Mouse (Mus musculus) midbrain, embryonic 16.5 days (tissue): Measurements from ENCODE around the gene Gm6020. TPM values are rescaled to one million over a fixed set of nuclear protein-coding genes. Genes with fewer than 3 reads are reported as not detected.
"Not testable (repeated sequence)": the region's sequence is repeated elsewhere in the genome, so short reads cannot be mapped to it uniquely, and the experiment has no call there.

Experiments used
- ATAC-seq: fragments of 200-750 bp; cut with Nextera tagmentation; 2 replicates; pipeline ENCODE4 v1.8.0; 2017; ENCODE audit warnings: moderate TSS enrichment
- H3K27ac ChIP-seq: fragments of 300-500 bp; sonication (generic); 2 replicates; pipeline ENCODE4 v1.5.1; 2014; ENCODE audit warnings: mild to moderate bottlenecking, low read length, mixed read lengths
- H3K27me3 ChIP-seq: fragments of 300-500 bp; sonication (generic); 2 replicates; pipeline ENCODE4 v1.6.1; 2014; ENCODE audit warnings: low read depth, low read length, mixed read lengths; ENCODE audit not compliant: control insufficient read depth, insufficient read depth
- H3K36me3 ChIP-seq: fragments of 300-500 bp; sonication (generic); 2 replicates; pipeline ENCODE4 v1.6.1; 2014; ENCODE audit warnings: mild to moderate bottlenecking, low read length, moderate library complexity, mixed read lengths; ENCODE audit not compliant: control insufficient read depth, insufficient read depth
- H3K4me1 ChIP-seq: fragments of 300-500 bp; sonication (generic); 2 replicates; pipeline ENCODE4 v1.6.1; 2014; ENCODE audit warnings: mild to moderate bottlenecking, low read length, mixed read lengths; ENCODE audit not compliant: control insufficient read depth, insufficient read depth
- H3K4me2 ChIP-seq: fragments of 300-500 bp; sonication (generic); 2 replicates; pipeline ENCODE4 v1.6.1; 2014; ENCODE audit warnings: mild to moderate bottlenecking, low read length, mixed read lengths
- H3K4me3 ChIP-seq: fragments of 300-500 bp; sonication (generic); 2 replicates; pipeline ENCODE4 v1.5.1; 2014; ENCODE audit warnings: low read depth, mild to moderate bottlenecking, low read length, moderate library complexity, mixed read lengths
- H3K9ac ChIP-seq: fragments of 300-500 bp; sonication (generic); 2 replicates; pipeline ENCODE4 v1.6.1; 2014; ENCODE audit warnings: low read depth, low read length, mixed read lengths
- H3K9me3 ChIP-seq: fragments of 300-500 bp; sonication (generic); replicated peaks from 2 replicates; pipeline ENCODE4 v1.6.1; 2014; ENCODE audit warnings: mild to moderate bottlenecking, low read length, mixed read lengths; ENCODE audit not compliant: control insufficient read depth, poor library complexity, severe bottlenecking
- WGBS: fragments of 180-500 bp; shearing (Covaris S2); extraction: QIAGEN DNeasy Blood & Tissue Kit; methylation state at CpG from one replicate; pipeline ENCODE4 v1.1.7; 2014; 5-methylcytosine and 5-hydroxymethylcytosine counted together
- polyA plus RNA-seq: library from polyadenylated mRNA; unstranded; fragments of >200 nt; fragmentation: Nextera tagmentation; extraction: Ambion mirVana; gene quantifications from 2 replicates; pipeline ENCODE4 v1.2.1, GENCODE M21; 2015

Gm6020 gene
- not detected in 2 replicates for polyA plus RNA-seq

DNA sequence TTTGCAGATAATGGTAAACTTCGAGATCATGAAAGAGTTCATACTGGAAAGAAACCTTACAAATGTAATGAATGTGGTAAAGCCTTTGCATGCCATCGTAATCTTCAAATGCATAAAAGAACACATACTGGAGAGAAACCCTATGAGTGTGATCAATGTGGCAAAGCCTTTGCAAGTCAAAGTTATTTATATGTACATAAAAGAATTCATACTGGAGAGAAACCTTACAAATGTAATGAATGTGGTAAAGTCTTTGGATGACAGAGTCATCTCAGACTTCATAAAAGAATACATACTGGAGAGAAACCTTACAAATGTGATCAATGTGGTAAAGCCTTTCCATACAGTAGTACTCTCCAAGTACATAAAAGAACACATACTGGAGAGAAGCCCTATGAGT is at the start of gene Gm6020:
Gm6020 (plus strand) TSS at position 301 of the 400 bp plus-strand sequence.
- ATAC-seq, H3K27me3 ChIP-seq, H3K4me1 ChIP-seq, H3K4me3 ChIP-seq, H3K9ac ChIP-seq, H3K27ac ChIP-seq, H3K36me3 ChIP-seq, H3K4me2 ChIP-seq, H3K9me3 ChIP-seq: not testable (repeated sequence)
- WGBS: 88% methylated on average over 2 of the region's 2 CpGs

DNA sequence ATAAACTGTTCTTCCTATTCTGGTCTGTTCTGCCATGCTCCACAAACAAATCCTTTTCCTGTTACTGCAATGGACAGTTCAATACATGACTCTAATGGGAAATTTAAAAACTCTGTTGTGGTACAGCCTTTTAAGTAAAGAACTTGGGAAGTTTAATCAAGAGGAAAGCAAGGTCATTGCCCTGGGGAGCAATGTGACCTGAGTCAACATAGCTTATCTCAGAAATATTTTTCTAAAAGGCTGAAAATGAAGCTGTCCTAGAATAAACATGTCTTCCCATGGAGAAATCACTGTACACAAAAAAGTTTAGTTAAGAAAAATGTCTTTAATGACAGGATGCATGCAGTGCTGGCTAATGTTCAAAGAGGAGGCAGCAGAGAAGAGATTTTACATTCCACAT is 45.0 kb upstream of the Gm6020 start:
- Histone ChIP-seq H3K36me3 (no peaks in the 10 kb centered on the region), H3K9ac (no peak overlapping the region), H3K4me2 (no peak overlapping the region), H3K27ac (no peak overlapping the region), H3K4me3 (no peak overlapping the region), H3K4me1 (peaks cover 12% of the 10 kb centered on the region), H3K9me3 (no peaks in the 10 kb centered on the region), H3K27me3 (no peaks in the 10 kb centered on the region)
- ATAC-seq: no peak

DNA sequence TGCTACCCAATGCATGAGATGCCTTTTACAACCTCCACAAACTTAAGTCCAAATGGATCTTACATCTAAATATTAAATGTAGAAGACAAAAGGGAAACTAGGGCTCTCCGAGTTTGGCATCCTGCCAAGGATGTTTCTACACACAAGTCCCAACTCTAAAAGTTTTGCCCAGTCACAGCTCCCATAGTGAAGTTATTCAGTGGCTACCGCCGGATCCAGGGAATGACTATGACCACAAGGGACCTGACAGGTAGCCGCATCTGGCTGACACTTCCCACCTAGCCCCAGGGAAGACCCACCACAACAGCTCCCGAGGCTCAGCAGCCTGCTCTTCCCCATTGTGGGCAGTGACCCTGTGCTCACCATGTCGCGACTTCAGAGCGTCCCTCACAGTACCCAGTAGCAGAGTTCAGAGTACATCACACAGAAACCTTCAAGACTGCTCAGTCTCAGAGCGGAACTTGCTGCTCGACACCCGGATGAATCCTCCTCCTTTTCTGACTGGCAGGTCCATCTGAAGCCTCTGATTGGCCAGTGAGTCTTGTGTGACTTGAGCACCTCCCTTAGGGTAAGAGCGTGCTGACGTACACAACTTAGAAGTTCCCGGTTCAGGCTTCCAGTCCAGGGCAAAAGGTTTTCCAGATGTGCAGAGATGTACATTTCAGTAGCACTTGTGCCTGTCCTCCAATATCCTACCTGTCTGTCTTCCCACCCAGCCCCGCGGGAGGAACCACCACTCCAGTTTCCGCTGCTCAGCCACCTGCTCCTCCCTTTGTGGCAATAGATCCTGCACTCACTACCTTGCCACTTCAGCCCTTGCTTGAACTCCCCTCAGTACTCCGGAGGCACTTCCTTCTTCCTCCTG is 43.1 kb upstream of the Gm6020 start, which contains the start of gene Zfp950:
Zfp950 (minus strand) TSS at position 499 of the 865 bp plus-strand sequence.
- H3K4me1 ChIP-seq: peaks cover 12% of the 10 kb centered on the region
- H3K4me2 ChIP-seq: peak within 1 kb of the TSS; percentile 85
- ATAC-seq: peak; percentile 100
- H3K9me3 ChIP-seq: no peaks in the 10 kb centered on the region
- H3K27me3 ChIP-seq: no peaks in the 10 kb centered on the region
- H3K4me3 ChIP-seq: peak within 1 kb of the TSS; percentile 64
- H3K36me3 ChIP-seq: no peaks in the 10 kb centered on the region
- WGBS: 2% methylated on average over 18 of the region's 18 CpGs
- H3K27ac ChIP-seq: no peak within 1 kb of the TSS
- H3K9ac ChIP-seq: peak within 1 kb of the TSS; percentile 69

DNA sequence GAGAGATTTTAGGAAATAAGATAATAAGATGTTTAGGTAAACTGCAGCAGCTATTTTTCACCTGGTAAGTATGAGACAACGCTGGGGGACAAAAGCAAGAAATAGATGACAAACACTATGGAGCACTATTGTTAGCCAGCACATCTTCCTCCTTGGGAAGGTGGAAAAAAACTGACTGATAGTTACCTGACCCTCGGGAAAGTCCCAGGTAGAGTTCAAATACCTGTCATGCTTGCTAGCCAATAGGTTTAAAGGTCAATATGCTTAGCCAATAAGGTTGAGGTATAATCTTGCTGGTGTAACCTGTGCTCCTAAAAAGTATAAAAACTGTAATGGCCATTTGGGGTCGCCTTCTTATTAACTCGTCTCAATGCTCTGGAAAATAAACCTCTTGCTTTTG is 42.4 kb upstream of the Gm6020 start:
- Histone ChIP-seq H3K27me3 (no peaks in the 10 kb centered on the region), H3K36me3 (no peaks in the 10 kb centered on the region), H3K27ac (no peak overlapping the region), H3K9ac (peak overlapping the region; percentile 64), H3K9me3 (no peaks in the 10 kb centered on the region), H3K4me2 (peak overlapping the region; percentile 85), H3K4me3 (peak overlapping the region; percentile 64), H3K4me1 (peaks cover 12% of the 10 kb centered on the region)
- ATAC-seq: no peak
- 20% methylated on average over 4 of the region's 4 CpGs for WGBS

GRCm38 (mm10) chr19:61151372-61151700 is 32.4 kb upstream of the Gm6020 start:
- ATAC-seq: peak; percentile 72; the same call in 1 of the 2 replicates
- H3K4me1 ChIP-seq: peaks cover 3% of the 10 kb centered on the region; the same call in 1 of the 2 replicates
- H3K4me2 ChIP-seq: peak overlapping the region; percentile 83
- no peaks in the 10 kb centered on the region for H3K36me3 ChIP-seq
- no peaks in the 10 kb centered on the region for H3K9me3 ChIP-seq
- 8% methylated on average over 8 of the region's 8 CpGs for WGBS
- H3K27ac ChIP-seq: no peak overlapping the region
- peak overlapping the region; percentile 43 for H3K9ac ChIP-seq
- no peaks in the 10 kb centered on the region for H3K27me3 ChIP-seq
- H3K4me3 ChIP-seq: peak overlapping the region; percentile 46

DNA sequence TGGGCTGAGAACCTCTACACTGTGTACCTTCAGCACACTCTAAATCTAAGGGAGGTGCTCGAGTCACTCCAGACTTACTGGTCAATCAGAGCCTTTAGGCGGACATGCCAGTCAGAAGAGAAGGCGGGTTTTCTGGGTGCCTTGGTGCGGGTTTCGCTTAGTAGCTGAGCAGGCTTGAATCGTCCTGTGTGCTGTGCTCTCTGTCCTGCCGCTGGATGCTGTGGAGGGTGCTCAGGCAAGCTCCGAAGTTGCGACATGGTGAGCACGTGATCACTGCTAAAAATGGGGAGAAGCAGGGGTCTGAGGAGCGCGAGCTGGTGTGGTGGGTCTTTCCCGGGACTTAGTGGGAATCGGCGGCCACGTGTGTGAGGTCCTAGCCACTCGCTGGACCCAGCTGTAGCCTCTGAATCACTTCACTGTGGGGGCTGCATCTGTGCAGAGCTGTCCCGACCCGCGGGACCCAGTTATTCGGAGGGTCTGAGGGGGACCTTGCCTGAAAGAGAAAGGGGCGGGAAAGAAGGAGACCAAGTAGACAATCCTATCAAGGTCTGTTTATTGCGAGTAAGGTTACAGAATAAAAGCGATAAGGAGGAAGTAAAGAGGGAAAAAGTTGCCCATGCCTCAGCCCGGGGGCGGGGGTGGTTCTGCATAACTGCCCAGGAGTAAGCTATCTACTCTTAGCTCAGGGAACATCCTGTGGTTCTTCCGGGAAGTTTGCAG is 31.8 kb upstream of the Gm6020 start:
- peak overlapping the region; percentile 43 for H3K9ac ChIP-seq
- H3K36me3 ChIP-seq: no peaks in the 10 kb centered on the region
- peak; percentile 82 for ATAC-seq
- WGBS: 7% methylated on average over 27 of the region's 27 CpGs
- H3K27me3 ChIP-seq: no peaks in the 10 kb centered on the region
- H3K4me1 ChIP-seq: peaks cover 3% of the 10 kb centered on the region; the same call in 1 of the 2 replicates
- H3K9me3 ChIP-seq: no peaks in the 10 kb centered on the region
- H3K4me2 ChIP-seq: peak overlapping the region; percentile 83
- no peak overlapping the region for H3K27ac ChIP-seq
- peak overlapping the region; percentile 46 for H3K4me3 ChIP-seq

- no peaks in the 10 kb centered on the region for H3K36me3 ChIP-seq
- H3K27ac ChIP-seq: no peak within 1 kb of the TSS
- peak within 1 kb of the TSS; percentile 48 for H3K4me2 ChIP-seq
- H3K9me3 ChIP-seq: no peaks in the 10 kb centered on the region; the same call in 1 of the 2 replicates
- ATAC-seq: no peak
- 34% methylated on average over 36 of the region's 39 CpGs for WGBS
- H3K4me1 ChIP-seq: no peaks in the 10 kb centered on the region
- H3K9ac ChIP-seq: no peak within 1 kb of the TSS
- no peaks in the 10 kb centered on the region for H3K27me3 ChIP-seq
- peak within 1 kb of the TSS; percentile 31 for H3K4me3 ChIP-seq
Measured at GRCm38 (mm10) chr19:61175756-61176324, 7.8 kb upstream of the Gm6020 start, which contains the start of gene Gm7102. Gm7102 (minus strand) TSS chr19:61176309.

- H3K9ac ChIP-seq: no peak overlapping the region
- no peaks in the 10 kb centered on the region for H3K9me3 ChIP-seq
- no peak for ATAC-seq
- H3K4me3 ChIP-seq: no peak overlapping the region
- no peaks in the 10 kb centered on the region for H3K4me1 ChIP-seq
- no peak overlapping the region for H3K27ac ChIP-seq
- no peaks in the 10 kb centered on the region for H3K27me3 ChIP-seq
- H3K36me3 ChIP-seq: no peaks in the 10 kb centered on the region
- H3K4me2 ChIP-seq: no peak overlapping the region
- 13% methylated on average over 13 of the region's 13 CpGs for WGBS
Measured at GRCm38 (mm10) chr19:61199316-61199715, 15.6 kb downstream of the Gm6020 start.
